Mouse (Mus musculus): ENCODE results near the gene Cnnm1.

Gene Cnnm1

GRCm38 (mm10) chr19:43513874-43514273 lies 73.6 kb downstream of the Cnnm1 start:
- peak; percentile 48 to 72 for DNase-seq

GRCm38 (mm10) chr19:43515668-43516396 lies 75.6 kb downstream of the Cnnm1 start:
- DNase-seq = no peak

- DNase-seq = peak in 1 of 2 experiments; percentile 35
Measured at GRCm38 (mm10) chr19:43516397-43517035, 76.3 kb downstream of the Cnnm1 start.

GRCm38 (mm10) chr19:43517320-43517719 lies 77.1 kb downstream of the Cnnm1 start:
- no peak for DNase-seq

GRCm38 (mm10) chr19:43517808-43518207 lies 77.6 kb downstream of the Cnnm1 start:
- no peak for DNase-seq

GRCm38 (mm10) chr19:43518261-43518660 lies 78.0 kb downstream of the Cnnm1 start:
- no peak for DNase-seq

- DNase-seq = no peak
Measured at GRCm38 (mm10) chr19:43519226-43519625, 79.0 kb downstream of the Cnnm1 start.

- DNase-seq = no peak
Measured at GRCm38 (mm10) chr19:43520402-43520801, 80.2 kb downstream of the Cnnm1 start.

- peak in 1 of 2 experiments; percentile 43 for DNase-seq
Measured at GRCm38 (mm10) chr19:43521362-43521761, 81.1 kb downstream of the Cnnm1 start.

- no peak for DNase-seq
Measured at GRCm38 (mm10) chr19:43521996-43522395, 81.8 kb downstream of the Cnnm1 start.

- DNase-seq = peak; percentile 43 to 44
Measured at GRCm38 (mm10) chr19:43523551-43523950, 83.3 kb downstream of the Cnnm1 start.

GRCm38 (mm10) chr19:43524187-43525103 lies 84.2 kb downstream of the Cnnm1 start, which contains the start of gene Got1:
Gene Got1, minus strand, starts transcription at chr19:43524605.
- peak; percentile 95 to 97 for DNase-seq

- DNase-seq = peak in 1 of 2 experiments; percentile 64
Measured at GRCm38 (mm10) chr19:43525104-43525482, 84.9 kb downstream of the Cnnm1 start.

GRCm38 (mm10) chr19:43525566-43525965 lies 85.3 kb downstream of the Cnnm1 start:
- no peak for DNase-seq

- DNase-seq = no peak
Measured at GRCm38 (mm10) chr19:43526025-43526424, 85.8 kb downstream of the Cnnm1 start.

- DNase-seq = peak; percentile 61 to 73
Measured at GRCm38 (mm10) chr19:43527131-43527530, 86.9 kb downstream of the Cnnm1 start.

- no peak for DNase-seq
Measured at GRCm38 (mm10) chr19:43528056-43528587, 87.9 kb downstream of the Cnnm1 start.

- peak; percentile 79 to 82 for DNase-seq
Measured at GRCm38 (mm10) chr19:43530197-43530770, 90.0 kb downstream of the Cnnm1 start.

GRCm38 (mm10) chr19:43530921-43531320 lies 90.7 kb downstream of the Cnnm1 start:
- DNase-seq = no peak

- no peak for DNase-seq
Measured at GRCm38 (mm10) chr19:43535372-43535771, 95.1 kb downstream of the Cnnm1 start.

- DNase-seq = no peak
Measured at GRCm38 (mm10) chr19:43546337-43547117, 106.3 kb downstream of the Cnnm1 start.

All from kidney, postnatal 36 days (tissue).